Mouse (Mus musculus): ENCODE data around the gene Dhx9. TPM values are rescaled to one million over a fixed set of nuclear protein-coding genes. Genes with fewer than 3 reads are reported as not detected.

Gene Dhx9
- polyA plus RNA-seq, 1 experiment from 2014 or later = 22.6 TPM

DNA sequence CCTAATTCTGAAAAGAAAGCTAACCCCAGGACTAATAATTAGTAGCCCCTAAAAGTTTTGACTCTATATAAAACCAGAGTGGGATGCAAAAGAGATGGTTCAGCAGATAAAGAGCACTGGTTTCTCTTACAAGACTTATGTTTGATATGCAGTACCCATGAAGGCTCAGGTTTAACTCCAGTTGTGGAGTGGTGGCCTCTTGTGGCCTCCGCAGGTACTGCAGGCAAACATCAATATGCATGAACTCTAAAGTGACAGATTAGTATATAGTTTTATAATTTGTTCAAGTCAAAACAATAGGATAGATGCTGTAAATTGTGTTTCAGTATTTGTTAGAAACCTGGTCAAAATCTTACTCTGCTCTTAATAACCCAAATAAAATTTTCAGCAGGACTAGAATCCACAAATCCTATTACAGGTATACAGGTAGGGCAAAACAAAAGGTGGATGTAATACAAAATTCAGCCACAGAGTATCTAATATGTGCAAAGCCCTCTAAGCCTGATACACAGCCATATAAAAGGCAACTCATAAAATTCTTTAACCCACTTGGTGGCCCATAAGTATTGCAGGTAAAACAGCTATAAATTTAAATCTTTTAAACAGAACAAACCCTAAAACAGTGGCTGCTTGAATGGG lies 7.0 kb downstream of the Dhx9 start:
- no peak overlapping the region for H3K9ac ChIP-seq (ENCODE audit: low read depth, low read length)
- H3K4me2 ChIP-seq (ENCODE audit: low read depth, low read length) = no peak overlapping the region
- peaks cover 72% of the 10 kb centered on the region for H3K36me3 ChIP-seq (ENCODE audit: control insufficient read depth, insufficient read depth, low read length)
- ATAC-seq (ENCODE audit: low read depth) (no peak), DNase-seq (ENCODE audit: low spot score) (peak; percentile 50)
- no peaks in the 10 kb centered on the region for H3K27me3 ChIP-seq (replicated peaks; ENCODE audit: control insufficient read depth, insufficient read depth, low read length)
- no peak overlapping the region for H3K4me3 ChIP-seq (ENCODE audit: low read depth, low read length)
- peaks cover 17% of the 10 kb centered on the region for H3K4me1 ChIP-seq (ENCODE audit: control insufficient read depth, insufficient read depth, low read length)
- 54% methylated on average over 1 of the region's 1 CpGs for WGBS
- H3K9me3 ChIP-seq (ENCODE audit: control insufficient read depth, low read length) = no peaks in the 10 kb centered on the region
- H3K27ac ChIP-seq (replicated peaks; ENCODE audit: low read depth, low read length) = no peak overlapping the region

DNA sequence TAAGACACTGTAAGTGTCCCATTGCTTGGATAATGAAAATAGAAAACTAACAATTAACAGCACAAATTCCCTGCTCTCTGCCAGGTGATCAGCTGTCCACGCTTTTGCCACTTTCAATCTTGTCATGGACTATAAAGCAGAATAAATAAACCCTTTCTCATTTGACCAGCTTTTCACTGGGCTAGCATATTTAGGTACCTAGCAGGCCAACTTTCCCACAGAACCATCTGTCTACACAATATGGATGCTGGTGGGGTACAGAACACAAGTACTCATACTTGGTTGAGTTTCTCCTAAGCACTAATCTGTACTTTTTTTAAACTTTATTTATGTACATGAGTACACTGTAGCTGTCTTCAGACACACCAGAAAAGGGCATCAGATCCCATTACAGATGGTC lies 8.2 kb downstream of the Dhx9 start:
- WGBS = 94% methylated on average over 1 of the region's 1 CpGs
- no peak for DNase-seq (ENCODE audit: low spot score)
- H3K27ac ChIP-seq (replicated peaks; ENCODE audit: low read depth, low read length) = no peak overlapping the region
- no peak for ATAC-seq (ENCODE audit: low read depth)
- peaks cover 6% of the 10 kb centered on the region for H3K4me1 ChIP-seq (ENCODE audit: control insufficient read depth, insufficient read depth, low read length)
- H3K4me3 ChIP-seq (ENCODE audit: low read depth, low read length) = no peak overlapping the region
- no peaks in the 10 kb centered on the region for H3K9me3 ChIP-seq (ENCODE audit: control insufficient read depth, low read length)
- peaks cover 84% of the 10 kb centered on the region for H3K36me3 ChIP-seq (ENCODE audit: control insufficient read depth, insufficient read depth, low read length)
- H3K9ac ChIP-seq (ENCODE audit: low read depth, low read length) = no peak overlapping the region
- no peak overlapping the region for H3K4me2 ChIP-seq (ENCODE audit: low read depth, low read length)
- no peaks in the 10 kb centered on the region for H3K27me3 ChIP-seq (replicated peaks; ENCODE audit: control insufficient read depth, insufficient read depth, low read length)

DNA sequence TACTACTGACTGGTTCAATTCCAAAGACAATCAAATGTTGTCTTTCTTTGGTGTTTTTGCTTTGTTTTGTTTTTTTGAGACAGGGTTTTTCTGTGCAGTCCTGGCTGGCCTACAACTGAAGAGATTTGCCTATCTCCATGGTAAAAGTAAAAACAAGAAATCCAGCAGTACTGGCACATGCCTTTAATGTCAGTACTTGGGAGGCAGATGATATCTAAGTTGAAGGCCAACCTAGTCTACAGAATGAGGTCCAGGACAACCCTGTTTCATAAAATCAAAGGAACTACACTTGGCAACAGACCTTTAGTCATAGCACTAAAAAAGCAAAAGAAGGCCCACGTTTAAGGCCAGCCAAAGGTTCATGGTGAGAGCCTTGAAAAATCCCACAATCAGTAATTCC lies 25.7 kb downstream of the Dhx9 start:
- 98% methylated on average over 1 of the region's 1 CpGs for WGBS
- peaks cover 95% of the 10 kb centered on the region for H3K36me3 ChIP-seq (ENCODE audit: control insufficient read depth, insufficient read depth, low read length)

DNA sequence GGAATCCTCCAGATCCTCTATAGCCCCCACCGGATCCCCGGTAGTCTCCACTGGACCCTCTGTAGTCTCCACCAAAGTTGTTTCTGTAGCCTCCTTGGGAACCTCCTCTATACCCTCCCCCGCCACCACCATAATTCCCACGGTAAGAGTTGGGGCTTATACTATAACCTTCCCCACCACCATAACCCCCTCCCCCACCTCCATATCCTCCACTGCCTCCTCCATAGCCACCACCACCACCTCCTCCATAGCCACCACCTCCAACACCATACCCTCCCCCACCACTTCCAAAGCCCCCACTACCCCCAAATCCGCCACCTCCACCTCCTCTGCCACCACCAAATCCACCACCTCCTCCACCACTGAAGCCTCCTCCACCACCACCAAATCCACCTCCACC lies 31.3 kb downstream of the Dhx9 start:
- Histone ChIP-seq H3K27ac (replicated peaks; ENCODE audit: low read depth, low read length) (no peak overlapping the region), H3K9me3 (ENCODE audit: control insufficient read depth, low read length) (no peaks in the 10 kb centered on the region), H3K27me3 (replicated peaks; ENCODE audit: control insufficient read depth, insufficient read depth, low read length) (no peaks in the 10 kb centered on the region), H3K4me2 (ENCODE audit: low read depth, low read length) (no peak overlapping the region), H3K9ac (ENCODE audit: low read depth, low read length) (no peak overlapping the region), H3K4me1 (ENCODE audit: control insufficient read depth, insufficient read depth, low read length) (no peaks in the 10 kb centered on the region), H3K4me3 (ENCODE audit: low read depth, low read length) (no peak overlapping the region), H3K36me3 (ENCODE audit: control insufficient read depth, insufficient read depth, low read length) (peaks cover 91% of the 10 kb centered on the region)
- ATAC-seq (ENCODE audit: low read depth) (no peak), DNase-seq (ENCODE audit: low spot score) (no peak)
- 85% methylated on average over 5 of the region's 5 CpGs for WGBS

More for the DNA sequence above, 25.7 kb downstream of the Dhx9 start:
- H3K4me1 ChIP-seq (ENCODE audit: control insufficient read depth, insufficient read depth, low read length) = no peaks in the 10 kb centered on the region
- no peak overlapping the region for H3K4me2 ChIP-seq (ENCODE audit: low read depth, low read length)
- no peaks in the 10 kb centered on the region for H3K9me3 ChIP-seq (ENCODE audit: control insufficient read depth, low read length)
- ATAC-seq (ENCODE audit: low read depth) = no peak
- no peak for DNase-seq (ENCODE audit: low spot score)
- no peak overlapping the region for H3K27ac ChIP-seq (replicated peaks; ENCODE audit: low read depth, low read length)
- H3K9ac ChIP-seq (ENCODE audit: low read depth, low read length) = no peak overlapping the region
- H3K27me3 ChIP-seq (replicated peaks; ENCODE audit: control insufficient read depth, insufficient read depth, low read length) = no peaks in the 10 kb centered on the region
- H3K4me3 ChIP-seq (ENCODE audit: low read depth, low read length) = no peak overlapping the region

DNA sequence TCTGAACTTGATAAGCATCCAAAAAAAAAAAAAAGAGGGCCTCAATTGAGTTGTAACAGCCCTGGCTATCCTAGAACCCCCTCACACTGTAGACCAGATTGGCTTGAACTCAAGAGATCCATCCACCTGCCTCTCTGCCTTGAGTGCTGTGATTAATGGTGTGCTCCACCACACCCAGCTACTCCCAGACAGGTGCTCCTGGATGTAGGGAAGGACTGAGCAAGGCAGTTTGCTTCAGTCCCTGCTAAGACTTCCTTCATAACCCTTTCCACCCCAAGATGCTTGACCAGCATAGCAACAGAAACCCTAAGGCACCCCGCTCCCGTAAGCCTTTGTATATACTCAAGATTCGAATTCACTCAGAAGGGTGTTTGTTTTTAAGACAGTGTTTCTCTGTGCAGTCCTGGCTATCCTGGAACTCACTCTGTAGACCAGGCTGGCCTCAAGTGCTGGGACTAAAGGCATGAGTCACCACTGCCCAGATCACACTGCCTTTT lies 34.3 kb downstream of the Dhx9 start:
- DNase-seq (ENCODE audit: low spot score) (no peak), ATAC-seq (ENCODE audit: low read depth) (no peak)
- Histone ChIP-seq H3K9me3 (ENCODE audit: control insufficient read depth, low read length) (no peaks in the 10 kb centered on the region), H3K4me2 (ENCODE audit: low read depth, low read length) (no peak overlapping the region), H3K27me3 (replicated peaks; ENCODE audit: control insufficient read depth, insufficient read depth, low read length) (no peaks in the 10 kb centered on the region), H3K27ac (replicated peaks; ENCODE audit: low read depth, low read length) (no peak overlapping the region), H3K36me3 (ENCODE audit: control insufficient read depth, insufficient read depth, low read length) (peaks cover 67% of the 10 kb centered on the region), H3K4me3 (ENCODE audit: low read depth, low read length) (no peak overlapping the region), H3K4me1 (ENCODE audit: control insufficient read depth, insufficient read depth, low read length) (no peaks in the 10 kb centered on the region), H3K9ac (ENCODE audit: low read depth, low read length) (no peak overlapping the region)
- 75% methylated on average over 3 of the region's 3 CpGs for WGBS

DNA sequence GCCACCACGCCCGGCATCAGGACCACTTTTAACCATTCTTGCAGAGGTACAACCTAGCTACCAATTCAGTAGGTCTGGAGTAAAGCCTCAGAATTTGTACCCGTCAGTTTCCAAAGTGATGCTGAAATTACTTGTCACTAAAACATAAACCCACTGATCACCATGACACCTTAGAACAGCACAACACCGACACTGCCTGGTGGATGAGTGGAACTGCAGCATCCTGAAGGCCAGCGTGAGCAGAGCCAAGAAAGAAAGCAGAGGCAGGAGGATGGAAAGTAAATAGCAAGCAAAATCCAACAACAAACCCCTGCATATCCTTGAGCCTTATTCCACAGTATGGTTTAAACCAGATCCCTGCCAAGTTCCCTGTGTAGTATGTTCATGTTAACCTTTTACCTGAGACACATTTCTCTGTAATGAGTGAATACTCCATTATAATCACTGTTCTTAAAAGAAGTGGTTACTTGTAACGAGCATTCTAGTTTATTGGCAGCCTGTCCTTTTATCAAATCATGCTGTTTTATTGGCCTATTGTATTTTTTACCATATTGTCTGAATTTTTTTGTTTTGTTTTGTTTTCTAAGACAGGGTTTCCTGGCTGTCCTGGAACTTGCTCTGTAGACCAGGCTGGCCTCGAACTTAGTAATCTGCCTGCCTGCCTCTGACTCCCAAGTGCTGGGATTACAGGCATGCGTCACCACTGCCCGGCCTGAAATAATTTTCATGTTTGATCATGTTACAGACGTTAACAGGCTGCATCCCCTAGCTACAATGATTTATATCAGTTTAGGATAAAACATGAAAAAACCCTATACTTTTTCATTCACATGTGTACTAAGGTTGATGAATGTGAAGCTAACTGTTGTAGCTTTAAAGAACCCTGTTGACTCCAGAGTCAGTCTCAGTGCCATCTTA lies 36.0 kb downstream of the Dhx9 start:
- H3K27ac ChIP-seq (replicated peaks; ENCODE audit: low read depth, low read length) = no peak overlapping the region
- DNase-seq (ENCODE audit: low spot score) = peak; percentile 26
- H3K36me3 ChIP-seq (ENCODE audit: control insufficient read depth, insufficient read depth, low read length) = peaks cover 58% of the 10 kb centered on the region
- no peaks in the 10 kb centered on the region for H3K9me3 ChIP-seq (ENCODE audit: control insufficient read depth, low read length)
- no peaks in the 10 kb centered on the region for H3K27me3 ChIP-seq (replicated peaks; ENCODE audit: control insufficient read depth, insufficient read depth, low read length)
- WGBS = 68% methylated on average over 10 of the region's 10 CpGs
- H3K4me3 ChIP-seq (ENCODE audit: low read depth, low read length) = no peak overlapping the region
- no peak overlapping the region for H3K4me2 ChIP-seq (ENCODE audit: low read depth, low read length)
- no peak for ATAC-seq (ENCODE audit: low read depth)
- H3K4me1 ChIP-seq (ENCODE audit: control insufficient read depth, insufficient read depth, low read length) = no peaks in the 10 kb centered on the region
- H3K9ac ChIP-seq (ENCODE audit: low read depth, low read length) = no peak overlapping the region

DNA sequence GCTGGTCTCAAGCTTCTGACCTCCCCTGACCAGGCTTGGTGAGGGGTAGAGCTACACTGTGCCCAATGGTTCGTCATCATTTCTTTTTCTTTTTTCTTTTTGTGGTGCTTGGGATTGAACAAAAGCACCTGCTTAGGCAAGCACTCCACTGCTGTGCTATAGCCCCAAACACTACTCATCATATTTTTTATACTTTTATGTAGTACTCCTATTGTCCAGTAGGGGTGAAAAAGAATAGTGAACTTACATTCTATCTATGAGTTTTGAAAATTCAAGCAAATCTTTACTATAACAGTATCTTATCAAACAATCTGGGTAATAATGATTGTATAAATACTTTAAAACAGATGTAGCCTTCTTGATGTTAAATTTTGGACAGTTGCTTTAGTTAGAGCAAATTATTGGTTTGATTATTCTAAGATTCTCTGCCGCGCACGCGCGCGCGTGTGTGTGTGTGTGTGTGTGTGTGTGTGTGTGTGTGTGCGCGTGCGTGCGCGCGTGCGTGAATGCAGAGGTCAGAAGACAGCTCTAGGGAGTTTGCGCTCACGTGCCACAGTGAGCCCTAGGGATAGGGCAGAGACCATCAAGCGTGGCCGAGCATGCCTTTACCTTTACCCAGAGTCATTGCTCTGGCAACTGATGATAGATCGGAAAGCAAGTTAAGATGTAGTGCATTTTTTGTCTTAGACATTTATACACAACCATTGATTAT lies 41.2 kb downstream of the Dhx9 start:
- Histone ChIP-seq H3K4me3 (ENCODE audit: low read depth, low read length) (no peak overlapping the region), H3K27me3 (replicated peaks; ENCODE audit: control insufficient read depth, insufficient read depth, low read length) (no peaks in the 10 kb centered on the region)
- no peak for DNase-seq (ENCODE audit: low spot score)

DNA sequence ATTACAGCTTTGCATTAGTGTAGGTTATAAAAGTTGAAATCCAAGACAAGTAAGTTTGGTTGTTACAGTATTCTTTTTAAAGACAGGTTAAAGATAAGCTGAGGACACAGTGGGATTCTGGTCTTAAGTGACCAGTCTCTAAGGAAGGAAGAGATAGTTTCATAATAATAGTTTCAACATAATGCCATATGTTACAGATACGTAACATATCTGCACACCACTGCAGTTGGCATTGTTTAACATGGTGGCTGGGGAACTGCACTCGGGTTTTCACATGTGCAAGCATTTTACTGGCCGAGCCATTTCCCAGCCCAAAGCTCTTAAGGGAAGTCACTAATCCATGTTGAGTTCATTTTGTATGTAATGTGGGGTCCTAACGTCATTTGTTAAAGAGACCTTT lies 43.8 kb downstream of the Dhx9 start:
- WGBS = 62% methylated on average over 4 of the region's 4 CpGs
- Histone ChIP-seq H3K27me3 (replicated peaks; ENCODE audit: control insufficient read depth, insufficient read depth, low read length) (no peaks in the 10 kb centered on the region), H3K9ac (ENCODE audit: low read depth, low read length) (no peak overlapping the region), H3K36me3 (ENCODE audit: control insufficient read depth, insufficient read depth, low read length) (peaks cover 6% of the 10 kb centered on the region), H3K4me3 (ENCODE audit: low read depth, low read length) (no peak overlapping the region), H3K27ac (replicated peaks; ENCODE audit: low read depth, low read length) (no peak overlapping the region), H3K9me3 (ENCODE audit: control insufficient read depth, low read length) (no peaks in the 10 kb centered on the region), H3K4me1 (ENCODE audit: control insufficient read depth, insufficient read depth, low read length) (no peaks in the 10 kb centered on the region), H3K4me2 (ENCODE audit: low read depth, low read length) (no peak overlapping the region)
- ATAC-seq (ENCODE audit: low read depth) (no peak), DNase-seq (ENCODE audit: low spot score) (no peak)

More for the DNA sequence above, 41.2 kb downstream of the Dhx9 start:
- no peak for ATAC-seq (ENCODE audit: low read depth)
- no peaks in the 10 kb centered on the region for H3K9me3 ChIP-seq (ENCODE audit: control insufficient read depth, low read length)
- WGBS = 97% methylated on average over 20 of the region's 20 CpGs
- no peak overlapping the region for H3K9ac ChIP-seq (ENCODE audit: low read depth, low read length)
- H3K4me2 ChIP-seq (ENCODE audit: low read depth, low read length) = no peak overlapping the region
- H3K36me3 ChIP-seq (ENCODE audit: control insufficient read depth, insufficient read depth, low read length) = peaks cover 13% of the 10 kb centered on the region
- no peaks in the 10 kb centered on the region for H3K4me1 ChIP-seq (ENCODE audit: control insufficient read depth, insufficient read depth, low read length)
- no peak overlapping the region for H3K27ac ChIP-seq (replicated peaks; ENCODE audit: low read depth, low read length)

All from embryonic facial prominence, embryonic 14.5 days (tissue).